Mouse (Mus musculus) ES-Bruce4 (cell line): ENCODE data around the gene Olfr418. TPM values are rescaled to one million over a fixed set of nuclear protein-coding genes. Genes with fewer than 3 reads are reported as not detected.
"Not testable (repeated sequence)": the region's sequence is repeated elsewhere in the genome, so short reads cannot be mapped to it uniquely, and the experiment has no call there.

Source experiments
- H3K27ac ChIP-seq: 2 replicates; pipeline ENCODE4 v1.5.1; 2012; ENCODE audit warnings: low read length, inconsistent platforms; ENCODE audit not compliant: insufficient read depth
- H3K27me3 ChIP-seq: 2 replicates; pipeline ENCODE4 v1.6.1; 2012; ENCODE audit warnings: mild to moderate bottlenecking, low read length, inconsistent platforms; ENCODE audit not compliant: control insufficient read depth, poor library complexity, insufficient read depth, severe bottlenecking
- H3K36me3 ChIP-seq: 2 replicates; pipeline ENCODE4 v1.6.1; 2012; ENCODE audit warnings: inconsistent platforms, mild to moderate bottlenecking, low read length, moderate library complexity; ENCODE audit not compliant: control insufficient read depth, poor library complexity, insufficient read depth, severe bottlenecking
- H3K4me1 ChIP-seq: one replicate; pipeline ENCODE4 v1.8.1; 2011; ENCODE audit warnings: low read length; ENCODE audit not compliant: control insufficient read depth, insufficient read depth
- H3K4me3 ChIP-seq: 2 replicates; pipeline ENCODE4 v1.5.1; 2011; ENCODE audit warnings: low read depth, mild to moderate bottlenecking, low read length
- H3K9ac ChIP-seq: 2 replicates; pipeline ENCODE4 v1.6.1; 2012; ENCODE audit warnings: low read depth, mild to moderate bottlenecking, inconsistent platforms; ENCODE audit not compliant: poor library complexity, severe bottlenecking
- H3K9me3 ChIP-seq: replicated peaks from 2 replicates; pipeline ENCODE4 v1.6.1; 2012; ENCODE audit warnings: mild to moderate bottlenecking, low read length, inconsistent platforms; ENCODE audit not compliant: control insufficient read depth, poor library complexity, insufficient read depth, severe bottlenecking
- CTCF ChIP-seq: IDR thresholded peaks from one replicate; pipeline ENCODE4 v1.8.1; 2011; ENCODE audit warnings: low read depth, low read length
- EP300 ChIP-seq: IDR thresholded peaks from 2 replicates; pipeline ENCODE4 v1.6.1; 2011; ENCODE audit warnings: low read depth, low read length; ENCODE audit not compliant: insufficient read depth
- POLR2A ChIP-seq: IDR thresholded peaks from one replicate; pipeline ENCODE4 v1.8.1; 2011; ENCODE audit warnings: low read length; ENCODE audit not compliant: insufficient read depth
- polyA plus RNA-seq: library from polyadenylated mRNA; stranded (reverse); fragments of >200 nt; gene quantifications from 2 replicates; pipeline ENCODE4 v1.2.4, GENCODE M21; 2011; ENCODE audit warnings: low read depth; ENCODE audit not compliant: missing spikeins, insufficient read depth, insufficient read length

The Olfr418 gene
- not detected in 2 replicates for polyA plus RNA-seq

DNA sequence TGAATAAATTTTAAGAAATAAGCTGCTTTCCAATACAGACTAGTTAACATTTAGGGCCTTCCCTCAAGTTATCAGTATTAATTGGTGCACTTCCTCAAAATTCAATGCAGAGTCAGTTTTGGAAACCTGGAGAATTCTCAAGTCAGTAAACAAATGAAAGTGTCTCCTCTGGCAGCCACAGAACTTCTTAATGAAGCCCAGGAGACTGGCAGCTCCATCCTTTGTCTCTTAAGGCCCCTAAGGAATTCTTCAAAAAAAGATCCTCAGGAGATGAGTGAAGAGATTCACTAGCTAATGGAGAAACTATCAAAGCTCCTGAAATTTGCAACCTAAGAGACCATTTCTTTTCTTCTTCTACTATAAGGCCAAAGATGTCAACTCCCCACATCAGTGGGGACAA is at the start of gene Olfr418:
Olfr418 (plus strand) TSS at position 301 of the 400 bp plus-strand sequence.
- no peak within 1 kb of the TSS for H3K9ac ChIP-seq
- no peaks in the 10 kb centered on the region for H3K4me1 ChIP-seq
- no peak within 1 kb of the TSS for H3K4me3 ChIP-seq
- no peaks in the 10 kb centered on the region for H3K27me3 ChIP-seq
- H3K27ac ChIP-seq = no peak within 1 kb of the TSS
- TF ChIP-seq POLR2A = no peak
- TF ChIP-seq EP300 = no peak
- TF ChIP-seq CTCF = no peak
- H3K36me3 ChIP-seq = no peaks in the 10 kb centered on the region
- H3K9me3 ChIP-seq = no peaks in the 10 kb centered on the region

- Histone ChIP-seq H3K4me3 (no peak overlapping the region), H3K9me3 (no peaks in the 10 kb centered on the region), H3K27me3 (no peaks in the 10 kb centered on the region), H3K4me1 (no peaks in the 10 kb centered on the region), H3K36me3 (no peaks in the 10 kb centered on the region), H3K9ac (no peak overlapping the region), H3K27ac (no peak overlapping the region)
- TF ChIP-seq CTCF = no peak
- TF ChIP-seq POLR2A = no peak
- no peak for TF ChIP-seq EP300
Observed at GRCm38 (mm10) chr1:173216481-173216880, 49.3 kb upstream of the Olfr418 start.

DNA sequence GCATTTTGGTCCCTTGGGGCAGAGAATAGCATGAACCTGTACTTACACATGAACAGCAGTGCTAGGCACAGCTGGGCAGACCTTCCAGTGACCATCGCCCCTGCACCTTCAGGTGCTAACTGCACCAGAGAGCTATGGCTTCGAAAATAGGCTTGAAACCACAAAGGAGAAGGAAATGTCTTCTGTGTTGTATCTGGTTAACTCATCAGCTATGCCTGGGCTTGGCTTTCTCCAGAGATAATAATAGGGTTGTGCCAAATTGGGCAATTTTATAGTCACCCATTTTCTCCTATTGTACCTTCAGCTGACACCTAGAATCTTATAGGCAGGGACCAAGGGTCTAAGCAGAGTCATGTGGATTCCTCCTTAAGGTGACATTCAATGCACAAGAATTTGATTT is 38.7 kb upstream of the Olfr418 start, which contains the start of gene Fcer1a:
Fcer1a (minus strand) TSS at position 134 of the 400 bp plus-strand sequence.
- Histone ChIP-seq H3K27ac (no peak within 1 kb of the TSS), H3K9ac (no peak within 1 kb of the TSS), H3K27me3 (no peaks in the 10 kb centered on the region), H3K4me1 (no peaks in the 10 kb centered on the region), H3K4me3 (no peak within 1 kb of the TSS), H3K9me3 (no peaks in the 10 kb centered on the region), H3K36me3 (no peaks in the 10 kb centered on the region)
- TF ChIP-seq POLR2A (no peak), EP300 (no peak), CTCF (no peak)

- not testable (repeated sequence) for H3K27me3 ChIP-seq, H3K4me1 ChIP-seq, H3K36me3 ChIP-seq, H3K4me3 ChIP-seq, H3K27ac ChIP-seq, H3K9ac ChIP-seq, H3K9me3 ChIP-seq
Observed at GRCm38 (mm10) chr1:173237004-173237403, 28.8 kb upstream of the Olfr418 start.

GRCm38 (mm10) chr1:173249888-173250287 is 15.9 kb upstream of the Olfr418 start:
- Histone ChIP-seq H3K4me3 (no peak overlapping the region), H3K9ac (no peak overlapping the region), H3K27me3 (no peaks in the 10 kb centered on the region), H3K36me3 (no peaks in the 10 kb centered on the region), H3K27ac (no peak overlapping the region), H3K9me3 (no peaks in the 10 kb centered on the region), H3K4me1 (no peaks in the 10 kb centered on the region)
- TF ChIP-seq POLR2A = no peak
- TF ChIP-seq CTCF = no peak
- TF ChIP-seq EP300 = no peak

- no peak within 1 kb of the TSS for H3K9ac ChIP-seq
- H3K4me3 ChIP-seq = no peak within 1 kb of the TSS
- H3K9me3 ChIP-seq = no peaks in the 10 kb centered on the region
Observed at GRCm38 (mm10) chr1:173277677-173278076, 11.9 kb downstream of the Olfr418 start, which contains the start of gene Mptx2. Gene Mptx2, minus strand, starts transcription at chr1:173277777.

GRCm38 (mm10) chr1:173302795-173303194 is 37.0 kb downstream of the Olfr418 start:
- H3K9me3 ChIP-seq, H3K27ac ChIP-seq, H3K4me1 ChIP-seq, H3K4me3 ChIP-seq, H3K36me3 ChIP-seq, H3K9ac ChIP-seq, H3K27me3 ChIP-seq: not testable (repeated sequence)

More at GRCm38 (mm10) chr1:173277677-173278076, 11.9 kb downstream of the Olfr418 start, which contains the start of gene Mptx2:
- Histone ChIP-seq H3K27ac (no peak within 1 kb of the TSS), H3K27me3 (no peaks in the 10 kb centered on the region), H3K36me3 (no peaks in the 10 kb centered on the region), H3K4me1 (no peaks in the 10 kb centered on the region)
- TF ChIP-seq EP300 (no peak), POLR2A (no peak), CTCF (no peak)

GRCm38 (mm10) chr1:173313535-173314050 is 47.8 kb downstream of the Olfr418 start:
- not testable (repeated sequence) for H3K4me3 ChIP-seq, H3K9me3 ChIP-seq, H3K4me1 ChIP-seq, H3K27me3 ChIP-seq, H3K36me3 ChIP-seq, H3K27ac ChIP-seq, H3K9ac ChIP-seq
